Mouse (Mus musculus) neutrophil, adult 5-6 weeks (primary cell): ENCODE data around the gene Zdhhc23. TPM values are rescaled to one million over a fixed set of nuclear protein-coding genes. Genes with fewer than 3 reads are reported as not detected.

Experiments used
- ATAC-seq: fragments of 151-379, 151-347 bp; 2 replicates; pipeline ENCODE4 v1.8.0; 2017; ENCODE audit warnings: mild to moderate bottlenecking, moderate TSS enrichment; ENCODE audit not compliant: insufficient number of reproducible peaks, poor library complexity, low FRiP score, severe bottlenecking; ENCODE audit errors: extremely low read depth
- total RNA-seq: library from RNA; stranded (forward); fragments of 200-1000 nt; gene quantifications from 2 replicates; pipeline ENCODE4 v1.2.3, GENCODE M21; 2017

Zdhhc23 gene
- 5.1 and 5.2 TPM in 2 replicates for total RNA-seq

DNA sequence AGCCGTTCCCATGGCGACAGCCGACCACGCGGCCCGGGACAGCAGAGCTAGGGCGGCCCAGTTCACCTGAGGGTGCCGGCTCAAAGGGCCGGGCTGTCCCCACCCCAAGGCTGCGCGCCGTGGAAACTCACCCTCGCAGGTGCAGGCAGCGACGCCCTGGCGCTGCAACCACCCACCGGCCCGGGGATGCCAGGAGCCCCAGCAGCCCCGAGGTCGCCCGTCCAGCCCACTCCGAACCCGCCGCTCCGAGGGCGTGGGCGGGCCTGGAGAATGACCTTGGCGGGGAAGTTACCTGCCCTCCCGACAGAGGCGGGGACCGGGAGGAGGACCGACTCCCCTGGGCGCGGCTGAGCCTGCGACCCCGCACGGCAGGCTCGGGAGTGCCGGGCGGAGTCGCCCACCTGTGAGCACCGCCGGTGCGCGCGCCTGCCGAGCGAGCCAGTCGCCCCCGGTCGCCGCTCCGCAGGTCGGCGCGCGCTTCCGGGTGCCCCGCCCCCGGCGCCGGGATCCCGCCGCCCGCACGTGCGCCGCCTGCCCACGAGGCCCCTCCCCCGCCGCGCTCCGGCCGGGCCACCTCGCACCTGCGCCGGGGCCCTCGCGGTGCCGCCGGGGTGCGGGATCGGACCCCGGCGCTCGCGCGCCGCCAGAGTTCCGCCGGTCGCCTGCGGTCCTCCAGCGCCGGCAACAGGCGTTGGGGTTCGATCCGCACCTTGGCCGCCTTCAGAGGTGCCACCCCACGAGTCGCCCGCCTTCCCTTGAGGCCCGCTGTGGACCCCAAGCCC lies at the start of gene Zdhhc23:
TSS of gene Zdhhc23 (minus strand) at position 464 of the 782 bp plus-strand sequence.
- ATAC-seq, result peak; percentile 24; the same call in 1 of the 2 replicates

DNA sequence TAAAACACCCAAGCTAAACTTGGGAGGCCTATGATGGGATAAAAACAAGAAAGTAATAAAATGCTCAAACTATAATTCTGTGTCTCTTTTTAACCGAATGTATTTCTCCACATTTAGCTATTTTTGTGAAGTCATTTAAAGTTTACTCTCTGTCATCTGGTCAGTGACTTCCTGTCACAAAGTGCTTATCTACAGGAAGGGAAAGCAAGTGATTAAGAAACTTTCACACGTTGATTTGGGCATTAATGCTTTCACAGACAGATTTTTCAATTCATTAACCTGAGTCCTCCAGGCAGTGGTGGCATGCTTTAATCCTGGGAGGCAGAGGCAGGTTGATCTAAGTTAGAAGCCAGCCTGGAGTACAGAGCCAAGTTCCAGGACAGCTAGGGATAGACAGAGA lies 49.7 kb upstream of the Zdhhc23 start:
- no peak for ATAC-seq

DNA sequence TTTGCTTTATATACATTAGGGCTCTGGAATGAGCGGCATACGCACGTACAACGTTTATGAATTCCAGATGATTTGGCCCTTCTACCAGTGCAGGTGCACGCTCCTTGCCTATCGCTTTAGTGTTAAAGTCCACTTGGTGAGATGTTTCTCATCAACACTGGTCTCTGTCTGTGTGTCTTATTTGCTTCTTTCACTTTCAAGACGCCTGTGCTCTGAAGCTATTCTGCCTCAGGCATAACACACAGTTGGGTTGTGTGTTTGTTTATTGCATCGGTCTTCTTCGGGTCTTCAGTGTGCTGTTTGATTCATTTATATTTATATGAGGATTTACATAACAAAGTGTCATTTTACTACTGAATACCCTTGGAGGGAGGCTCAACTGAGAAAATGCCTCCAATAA lies 47.2 kb upstream of the Zdhhc23 start:
- ATAC-seq, result no peak

DNA sequence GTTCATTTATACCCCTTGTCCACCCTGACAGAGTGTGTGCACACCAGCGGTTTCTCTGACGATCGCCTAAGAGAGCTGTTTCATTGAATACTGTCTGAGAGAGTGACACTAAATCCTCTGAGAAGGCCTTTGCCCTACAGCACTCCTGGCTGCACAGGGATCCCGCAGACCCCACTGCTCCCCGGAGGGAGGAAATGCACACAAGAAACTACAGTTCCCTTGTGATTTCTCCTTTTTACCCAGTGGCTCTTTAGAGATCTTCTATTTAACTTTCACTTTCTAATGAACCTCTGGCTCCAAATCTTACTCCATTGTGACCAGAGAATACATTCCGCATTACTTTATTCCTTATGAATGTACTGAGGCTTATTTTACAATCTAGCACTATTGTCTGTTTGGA lies 46.6 kb upstream of the Zdhhc23 start:
- 0 out of 2 replicates have a peak, but pooled peaks have one; percentile 16 for ATAC-seq

DNA sequence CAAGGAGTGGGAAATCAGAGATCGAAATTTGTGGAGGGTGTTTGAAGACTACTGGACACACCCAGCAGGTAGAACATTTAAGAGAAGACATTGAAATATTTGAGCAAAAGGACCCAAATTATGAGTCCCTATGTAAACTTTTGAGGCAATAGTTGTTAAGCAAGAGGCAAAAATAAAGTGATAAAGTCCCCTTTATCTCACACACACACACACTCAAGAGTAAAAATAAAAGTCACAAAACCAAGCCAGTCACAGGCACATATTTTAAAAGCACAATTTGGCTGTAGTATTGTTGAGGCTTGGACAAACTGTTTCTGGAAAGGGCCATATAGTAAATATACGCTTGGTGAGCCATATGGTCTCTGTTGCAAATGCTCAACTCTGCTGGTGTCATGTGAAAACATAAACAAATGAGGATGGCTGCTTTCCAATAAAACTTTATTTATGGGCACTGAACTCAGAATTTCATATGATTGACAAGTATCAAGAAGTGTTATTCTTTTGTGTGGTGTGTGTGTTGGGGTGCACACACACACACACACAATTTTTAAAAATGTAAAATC lies 39.5 kb upstream of the Zdhhc23 start:
- ATAC-seq, result no peak

DNA sequence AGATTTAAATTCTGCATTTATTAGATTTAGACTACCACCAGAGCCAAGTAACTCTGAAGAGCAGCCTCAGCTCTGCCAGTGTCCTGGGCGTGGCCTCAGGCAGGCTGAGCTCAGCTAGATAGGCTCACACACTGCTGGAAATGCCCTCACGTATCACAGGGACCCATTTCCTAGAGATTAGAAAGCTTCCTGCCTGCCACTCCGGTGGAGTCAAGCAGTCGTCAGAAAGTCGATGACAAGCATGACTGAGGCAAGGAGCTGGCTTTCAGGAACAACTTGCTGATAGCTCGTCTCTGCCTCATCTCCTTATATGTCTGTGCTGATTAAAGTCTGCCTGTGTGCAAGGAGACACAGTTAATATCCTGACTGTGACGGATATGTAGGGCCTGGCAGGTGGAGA lies 38.8 kb upstream of the Zdhhc23 start:
- no peak for ATAC-seq

DNA sequence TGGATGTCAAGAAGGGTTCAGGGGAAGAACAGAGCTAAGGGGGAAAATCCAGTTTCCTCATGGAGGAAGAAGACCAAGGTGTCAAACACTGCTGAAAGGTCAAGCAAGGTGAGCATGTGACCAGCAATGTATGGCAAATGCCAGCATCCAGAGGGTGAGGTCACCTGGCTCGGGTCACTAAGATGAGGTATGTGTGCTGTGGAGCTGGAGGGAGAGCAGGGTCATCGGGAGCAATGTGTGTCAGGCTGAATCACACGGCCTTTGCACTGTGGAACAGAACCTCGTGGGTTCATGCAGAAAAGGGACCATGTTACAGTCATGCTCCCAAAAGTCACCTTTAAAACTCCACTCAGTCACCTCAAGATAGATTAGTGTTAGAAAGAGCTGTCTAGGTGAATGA lies 38.1 kb upstream of the Zdhhc23 start:
- no peak for ATAC-seq

DNA sequence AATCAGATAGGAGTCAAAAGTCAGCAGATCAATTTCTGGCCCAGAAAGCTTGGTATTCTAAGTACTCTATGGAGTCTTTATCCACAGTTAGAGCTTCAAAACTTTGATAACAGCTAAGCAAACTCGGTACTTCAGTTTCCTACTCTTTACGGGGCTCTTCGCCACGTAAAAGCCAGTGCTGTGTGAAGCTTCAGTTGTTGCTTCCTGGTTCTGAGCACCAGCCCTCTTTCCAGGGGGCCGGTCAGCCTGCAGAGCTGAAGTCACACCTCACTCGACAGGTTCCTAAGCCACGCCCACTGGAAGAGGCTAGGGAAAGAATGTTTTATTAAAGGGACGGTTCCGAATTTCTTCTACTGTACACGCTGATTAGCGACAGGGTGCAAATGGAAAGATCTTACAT lies 36.6 kb upstream of the Zdhhc23 start:
- peak; percentile 83 for ATAC-seq

DNA sequence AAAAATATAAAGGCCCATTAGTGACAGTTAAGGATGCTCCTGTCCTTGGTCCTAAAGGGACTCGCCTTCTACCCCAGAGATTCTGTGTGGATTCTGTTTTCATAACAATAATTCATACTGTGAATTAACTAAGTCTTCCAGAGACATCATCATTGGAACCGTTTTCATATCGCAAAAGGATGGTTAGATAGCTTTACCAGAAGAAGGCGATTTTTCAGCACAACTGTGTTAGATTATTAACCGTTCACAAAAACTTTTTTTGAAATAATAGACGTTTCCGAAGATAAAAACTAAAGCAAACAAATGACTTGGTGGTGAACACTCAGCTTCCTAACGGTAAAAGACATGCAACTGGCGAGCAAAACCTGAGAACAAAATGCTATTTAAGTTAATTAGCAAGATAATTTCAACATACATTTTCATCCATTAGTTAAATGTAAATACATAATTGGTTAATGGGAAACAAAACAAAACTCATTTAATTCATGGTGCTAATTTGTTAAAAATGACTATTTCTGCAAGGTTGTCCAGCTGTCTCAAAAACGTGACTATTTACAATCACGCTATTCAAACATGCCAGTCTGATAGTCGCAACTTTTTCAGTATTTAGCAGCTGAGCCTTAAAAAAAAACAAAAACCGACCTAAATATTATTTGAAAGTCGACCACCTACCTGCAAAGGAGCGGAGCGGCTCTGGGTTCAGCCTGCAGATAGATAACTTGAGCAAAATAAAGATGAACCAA lies 36.0 kb upstream of the Zdhhc23 start:
- ATAC-seq, result no peak

DNA sequence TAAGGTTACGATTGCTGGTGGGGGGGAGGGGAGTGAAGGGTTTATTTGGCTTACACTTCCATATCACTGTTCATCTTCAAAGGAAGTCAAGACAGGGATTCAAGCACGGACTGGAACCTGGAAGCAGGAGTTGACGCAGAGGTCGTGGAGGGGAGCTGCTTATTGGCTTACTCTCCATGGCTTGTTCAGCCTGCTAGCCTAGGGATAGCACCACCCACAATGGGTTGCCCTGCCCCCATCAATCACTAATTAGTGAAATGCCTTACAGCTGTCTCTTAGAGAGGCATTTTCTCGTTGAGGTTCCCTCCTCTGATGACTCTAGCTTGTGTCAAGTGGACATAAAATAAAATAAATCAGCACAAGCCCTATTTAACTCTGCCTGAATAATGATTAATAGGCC lies 31.4 kb upstream of the Zdhhc23 start:
- ATAC-seq, result no peak

DNA sequence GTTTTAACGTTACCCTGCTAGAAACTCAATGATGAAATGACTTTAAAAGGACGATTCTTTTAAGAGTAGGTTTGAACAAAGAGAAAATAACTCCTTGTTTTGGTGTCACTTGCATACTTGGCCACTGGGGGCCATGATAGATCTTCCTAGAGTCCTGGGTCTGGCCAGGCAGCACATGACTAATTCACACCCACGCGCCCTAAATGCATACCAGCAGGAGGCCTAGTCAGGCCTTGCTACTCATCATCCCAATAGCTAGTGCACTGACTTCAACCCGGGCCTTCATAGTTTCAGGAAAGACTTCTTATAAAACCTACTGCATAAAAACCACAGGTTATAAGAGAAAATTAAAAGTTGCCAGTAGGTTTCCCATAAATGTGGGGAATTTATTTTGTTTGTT lies 22.5 kb upstream of the Zdhhc23 start:
- no peak for ATAC-seq

DNA sequence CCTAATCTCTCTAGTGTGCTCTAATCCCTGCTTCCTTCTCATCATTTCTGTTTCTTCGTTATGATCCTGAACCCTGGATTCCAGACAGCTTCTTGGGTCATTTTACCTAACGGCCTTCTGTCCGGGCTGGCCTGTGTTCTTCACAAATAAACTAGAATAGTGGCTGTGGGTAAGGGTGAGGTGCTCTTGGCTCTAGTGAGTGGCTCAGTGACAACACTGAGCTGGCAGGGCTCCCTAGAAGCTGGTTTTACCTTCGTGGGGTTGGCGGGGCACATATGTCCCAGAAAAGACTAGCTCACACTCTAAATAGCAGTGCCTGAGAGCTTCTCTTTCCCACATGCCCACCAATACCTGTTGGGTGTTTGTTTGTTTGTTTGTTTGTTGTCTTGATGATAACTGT lies 19.9 kb upstream of the Zdhhc23 start:
- no peak for ATAC-seq

DNA sequence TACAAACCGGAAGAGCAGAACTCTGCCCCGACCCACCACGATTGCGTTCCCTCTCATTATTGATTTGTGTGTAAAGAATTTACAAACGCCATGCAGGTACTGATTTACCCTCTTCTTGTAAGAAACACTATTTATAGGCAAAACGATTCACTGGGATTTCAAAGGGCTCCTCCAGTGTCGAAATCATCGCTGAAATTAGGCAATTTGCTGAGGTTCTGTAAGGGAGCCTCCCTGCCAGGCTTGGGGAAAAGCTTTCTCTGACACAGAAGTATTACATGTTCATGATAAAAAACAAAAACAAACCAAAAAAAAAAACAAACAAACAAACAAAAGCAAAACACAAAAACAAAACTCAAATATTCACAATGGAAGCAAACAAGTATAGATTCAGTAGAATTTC lies 19.5 kb upstream of the Zdhhc23 start:
- no peak for ATAC-seq

DNA sequence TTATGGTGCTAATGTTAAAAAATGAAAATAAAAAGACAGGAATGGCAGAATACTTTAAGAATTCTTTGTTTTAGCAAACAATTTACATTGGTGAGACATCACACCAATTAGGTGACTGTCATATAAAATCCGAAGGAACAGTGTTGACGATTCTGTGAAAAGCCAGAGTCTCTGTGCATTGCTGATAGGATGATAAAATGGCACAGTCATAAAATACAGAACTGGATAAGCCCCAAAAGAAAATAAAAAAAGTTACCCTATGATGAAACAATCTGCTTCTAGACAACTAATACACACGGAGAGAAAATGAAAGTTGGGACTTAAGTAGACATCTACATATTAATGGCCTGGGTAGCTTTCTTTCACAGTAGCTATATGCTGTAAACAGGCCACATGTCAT lies 15.0 kb upstream of the Zdhhc23 start:
- no peak for ATAC-seq

DNA sequence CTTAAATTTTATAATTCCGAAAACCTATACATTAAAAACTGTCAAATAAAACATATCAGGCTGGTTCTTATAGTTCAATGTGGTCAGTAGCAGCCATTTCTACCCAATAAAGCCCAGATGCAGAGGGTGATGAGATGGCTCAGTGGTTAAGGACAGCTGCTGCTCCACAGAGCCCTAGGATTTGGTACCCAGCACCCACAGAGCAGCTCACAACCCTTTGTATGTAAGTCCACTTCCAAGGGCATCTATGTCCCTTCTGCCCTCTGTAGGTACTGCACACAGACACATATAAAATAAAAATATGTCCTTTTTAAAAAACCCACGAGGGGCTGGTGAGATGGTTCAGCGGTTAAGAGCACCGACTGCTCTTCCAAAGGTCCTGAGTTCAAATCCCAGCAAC lies 6.7 kb upstream of the Zdhhc23 start:
- no peak for ATAC-seq

DNA sequence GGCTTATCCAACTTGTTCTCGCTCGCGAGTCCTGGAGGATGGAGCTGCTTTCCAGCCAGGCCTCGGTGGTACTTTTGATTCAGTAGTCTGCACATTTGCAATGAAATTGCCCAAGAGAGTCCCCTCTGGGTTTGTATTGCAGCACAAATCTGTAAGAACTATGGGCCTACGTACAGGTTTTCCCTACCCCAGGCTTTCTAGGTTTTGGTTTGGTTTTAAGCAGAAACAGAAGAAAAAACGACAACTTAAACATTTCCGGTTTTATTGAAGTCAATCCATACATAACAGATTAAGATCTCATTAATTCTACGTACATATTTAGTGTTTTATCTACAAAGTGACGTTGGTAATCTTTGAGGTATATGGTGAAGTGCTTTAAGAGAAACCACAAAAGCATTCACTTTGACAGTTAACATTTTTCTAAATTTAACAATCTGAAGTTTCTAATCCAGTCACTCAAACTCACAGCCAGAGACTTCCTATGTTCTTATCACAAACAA lies 569 bp upstream of the Zdhhc23 start:
- no peak for ATAC-seq

DNA sequence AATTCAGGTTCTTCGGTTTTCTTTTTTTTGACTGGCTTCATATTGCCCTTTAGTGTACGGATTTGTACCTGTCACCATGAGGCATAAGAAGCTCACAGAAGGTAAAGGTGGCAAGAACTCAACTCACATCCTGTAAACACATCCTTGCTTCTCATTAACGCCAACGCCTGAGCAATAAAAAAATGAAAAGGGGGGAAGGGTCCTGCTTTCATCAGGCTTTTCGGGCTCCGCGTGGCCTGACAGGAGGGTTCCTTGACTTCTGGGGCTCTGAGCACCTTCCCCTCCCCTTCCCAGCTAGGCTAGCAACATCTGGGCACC lies 622 bp downstream of the Zdhhc23 start:
- no peak for ATAC-seq

DNA sequence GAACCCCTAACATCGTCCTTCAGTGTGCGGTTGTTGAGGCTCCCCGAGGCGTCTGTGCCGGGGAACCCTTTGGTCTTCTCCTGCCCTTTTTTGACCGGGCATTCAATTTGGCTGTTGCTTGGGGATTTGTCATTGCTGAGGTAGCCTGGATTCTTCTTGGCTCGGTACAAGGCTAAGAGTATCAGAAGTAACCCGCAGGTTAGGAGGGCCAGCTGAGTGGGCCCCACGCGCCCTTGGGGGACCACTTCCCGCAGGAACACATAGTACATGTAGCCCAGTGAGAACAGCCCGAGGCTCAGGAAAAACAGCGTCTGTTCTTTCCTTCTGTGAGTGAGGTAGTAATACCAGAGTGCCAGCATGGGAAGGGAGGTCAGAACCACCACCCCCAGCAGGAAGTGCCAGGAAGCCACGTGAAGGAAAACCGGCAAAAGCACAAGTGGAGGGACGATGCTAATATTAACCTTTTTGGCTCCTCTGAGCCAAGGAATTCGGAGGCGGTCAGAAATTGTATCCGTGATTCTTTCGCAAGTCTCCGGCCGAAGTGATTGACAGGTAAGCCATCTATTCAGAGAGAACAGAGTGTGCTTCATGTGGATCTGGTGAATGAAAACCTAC lies 5.9 kb downstream of the Zdhhc23 start:
- ATAC-seq, result no peak

DNA sequence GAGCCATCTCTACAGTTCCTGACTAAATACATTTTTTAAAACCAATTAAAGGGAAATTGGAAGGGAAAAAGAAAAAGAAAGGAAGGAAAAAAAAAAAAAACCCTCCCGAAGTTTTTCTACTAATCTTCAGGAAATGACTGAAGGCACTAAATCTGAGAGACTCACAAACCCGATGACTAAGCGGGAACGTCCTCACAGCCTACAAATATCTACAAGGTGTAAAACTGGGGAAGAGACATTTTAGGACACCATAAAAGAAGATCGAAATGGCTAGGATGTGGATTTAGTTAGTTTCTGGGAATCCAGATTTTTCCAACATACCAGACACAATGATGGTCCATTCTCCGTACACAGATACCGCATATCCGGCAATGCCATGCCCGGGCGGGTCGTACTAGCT lies 6.4 kb downstream of the Zdhhc23 start:
- ATAC-seq, result no peak

DNA sequence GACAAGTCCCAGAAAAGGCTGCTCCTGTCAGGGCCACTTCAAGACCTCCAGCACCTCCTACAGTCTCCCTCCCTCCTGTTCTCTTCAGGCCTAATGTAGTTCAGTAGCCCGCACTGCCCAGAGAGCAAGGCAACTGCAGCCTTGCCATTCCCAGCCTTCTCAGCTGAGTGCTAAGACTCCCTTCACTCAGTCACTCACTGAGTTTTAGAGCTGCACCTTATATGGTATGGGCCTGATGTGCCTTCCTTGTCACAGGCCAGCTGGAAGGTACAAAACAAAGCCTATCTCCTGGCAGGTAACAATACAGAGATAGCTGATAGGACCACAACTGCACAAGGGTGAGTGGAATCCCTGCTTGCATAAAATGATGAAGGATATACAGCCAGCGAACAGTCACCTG lies 7.2 kb downstream of the Zdhhc23 start:
- ATAC-seq, result no peak
